ENCODE assay signal across 8 mouse cellular contexts in the genomic region with DNA sequence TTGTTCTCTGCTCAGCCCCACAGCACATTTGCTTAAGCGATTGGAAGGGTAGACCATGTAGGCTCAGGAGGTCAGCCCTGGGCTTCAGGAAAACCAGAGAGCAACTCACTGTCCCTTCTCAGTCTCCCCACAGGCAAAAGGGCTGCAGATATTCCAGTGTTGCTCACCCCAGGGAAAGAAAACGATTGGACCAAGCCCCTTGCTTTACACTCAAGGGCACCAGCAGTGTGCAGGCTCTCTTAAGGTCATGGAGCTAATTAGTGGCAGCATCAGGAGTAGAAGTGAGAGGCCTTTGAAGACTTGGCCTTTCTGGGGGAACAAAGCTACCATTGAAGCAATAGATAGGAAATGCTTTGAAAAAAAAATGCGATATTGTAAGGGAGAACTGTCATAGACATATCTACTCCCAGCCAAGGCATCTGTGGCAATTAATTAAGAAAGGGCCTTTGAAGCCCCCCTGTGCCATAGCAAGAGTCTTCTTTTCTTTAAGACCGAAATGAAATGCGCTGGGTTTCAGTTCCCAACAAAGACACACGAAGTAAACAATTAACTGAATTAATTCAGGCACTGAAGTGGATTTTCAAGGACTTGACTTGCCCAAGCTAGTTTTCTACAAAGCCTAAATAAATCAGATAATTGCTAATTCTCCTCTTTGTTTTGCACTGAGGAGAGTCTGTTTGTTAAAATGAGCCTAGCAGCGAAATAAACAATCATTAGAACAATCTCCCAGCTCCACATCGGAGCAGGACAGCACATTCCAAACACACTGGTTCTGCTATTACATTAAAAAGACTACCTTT. TPM values are rescaled to one million over a fixed set of nuclear protein-coding genes. Genes with fewer than 3 reads are reported as not detected.
DNase-seq lines count a peak whose midpoint lies in the region; ATAC-seq and TF ChIP-seq lines count a peak whose summit lies in the region.

No protein-coding gene starts in this region.

- peak overlapping the region; percentile 64 for H3K9ac ChIP-seq in heart, embryonic 16.5 days (ENCODE audit: low read length)
- H3K9ac ChIP-seq in embryonic facial prominence, embryonic 11.5 days (replicated peaks; ENCODE audit: low read length): peak overlapping the region; percentile 46
- no peak overlapping the region for H3K9ac ChIP-seq in intestine, postnatal 0 days (ENCODE audit: low read depth, low read length)
- H3K9ac ChIP-seq in neural tube, embryonic 11.5 days (ENCODE audit: low read length): 0 out of 2 replicates have a peak overlapping the region, but pooled peaks have one; percentile 23

- WGBS in heart, embryonic 16.5 days: 19% methylated on average over 8 of the region's 8 CpGs
- 5% methylated on average over 8 of the region's 8 CpGs for WGBS in embryonic facial prominence, embryonic 11.5 days
- WGBS in intestine, postnatal 0 days: 38% methylated on average over 8 of the region's 8 CpGs
- WGBS in neural tube, embryonic 11.5 days: 4% methylated on average over 8 of the region's 8 CpGs

- no peak for DNase-seq in heart, postnatal 36 days
- peak; percentile 46 for DNase-seq in embryonic facial prominence, embryonic 11.5 days (ENCODE audit: low spot score)
- DNase-seq in neural tube, embryonic 11.5 days (ENCODE audit: low spot score): no peak
- DNase-seq in frontal cortex, postnatal 14 days (ENCODE audit: low spot score in 2 of 2): no peak
- no peak for DNase-seq in spleen, postnatal 14 days (ENCODE audit: low spot score in 2 of 2)
- no peak for DNase-seq in gastrocnemius, postnatal 4 days (ENCODE audit: low spot score in 2 of 2)

- intact Hi-C loops in heart, postnatal 36 days (cut with DNase I): loop anchor here (2.0 kb wide), 1 partner anchor 55 kb away; no protein-coding TSS in a partner anchor

- peaks cover 11% of the 10 kb centered on the region for H3K4me1 ChIP-seq in heart, embryonic 16.5 days (ENCODE audit: control insufficient read depth, insufficient read depth, low read length)
- peaks cover 5% of the 10 kb centered on the region; the same call in 1 of the 2 replicates for H3K4me1 ChIP-seq in embryonic facial prominence, embryonic 11.5 days (ENCODE audit: control insufficient read depth, insufficient read depth, low read length)
- H3K4me1 ChIP-seq in intestine, postnatal 0 days (replicated peaks; ENCODE audit: control insufficient read depth, insufficient read depth, low read length): 0 out of 2 replicates have a peak, but pooled peaks cover 4% of the 10 kb centered on the region
- H3K4me1 ChIP-seq in neural tube, embryonic 11.5 days (ENCODE audit: control insufficient read depth, insufficient read depth, low read length): peaks cover 8% of the 10 kb centered on the region

- ATAC-seq in heart, embryonic 16.5 days (replicated peaks; ENCODE audit: extremely low read depth, insufficient read depth, low FRiP score): no peak
- ATAC-seq in embryonic facial prominence, embryonic 11.5 days (replicated peaks; ENCODE audit: insufficient number of reproducible peaks, low FRiP score, low TSS enrichment, low read depth): no peak
- ATAC-seq in intestine, postnatal 0 days: no peak
- no peak for ATAC-seq in neural tube, embryonic 11.5 days (ENCODE audit: insufficient read depth, low FRiP score, low TSS enrichment)

- H3K9me3 ChIP-seq in heart, embryonic 16.5 days (replicated peaks; ENCODE audit: control insufficient read depth, low read length): no peaks in the 10 kb centered on the region
- no peaks in the 10 kb centered on the region for H3K9me3 ChIP-seq in embryonic facial prominence, embryonic 11.5 days (replicated peaks; ENCODE audit: control insufficient read depth, low read length)
- H3K9me3 ChIP-seq in intestine, postnatal 0 days (ENCODE audit: control insufficient read depth): no peaks in the 10 kb centered on the region
- H3K9me3 ChIP-seq in neural tube, embryonic 11.5 days (ENCODE audit: control insufficient read depth, low read length): no peaks in the 10 kb centered on the region

- peak overlapping the region; percentile 70 for H3K27ac ChIP-seq in heart, embryonic 16.5 days (ENCODE audit: low read length)
- peak overlapping the region; percentile 22; the same call in 1 of the 2 replicates for H3K27ac ChIP-seq in embryonic facial prominence, embryonic 11.5 days (replicated peaks; ENCODE audit: low read depth, low read length)
- no peak overlapping the region for H3K27ac ChIP-seq in intestine, postnatal 0 days (ENCODE audit: low read depth, low read length)
- H3K27ac ChIP-seq in neural tube, embryonic 11.5 days (ENCODE audit: low read depth, low read length): peak overlapping the region; percentile 55; the same call in 1 of the 2 replicates

- H3K27me3 ChIP-seq in heart, embryonic 16.5 days (ENCODE audit: control insufficient read depth, insufficient read depth, low read length): peaks cover 4% of the 10 kb centered on the region; the same call in 1 of the 2 replicates
- no peaks in the 10 kb centered on the region for H3K27me3 ChIP-seq in embryonic facial prominence, embryonic 11.5 days (ENCODE audit: control insufficient read depth, insufficient read depth, low read length)
- 0 out of 2 replicates have a peak, but pooled peaks cover 4% of the 10 kb centered on the region for H3K27me3 ChIP-seq in intestine, postnatal 0 days (replicated peaks; ENCODE audit: control insufficient read depth, insufficient read depth, low read length)
- H3K27me3 ChIP-seq in neural tube, embryonic 11.5 days (ENCODE audit: control insufficient read depth, insufficient read depth, low read length): no peaks in the 10 kb centered on the region

- TF ChIP-seq CTCF in intestine, postnatal 0 days (IDR thresholded peaks at IDR 0.05; ENCODE audit: low read depth): no peak

- no peaks in the 10 kb centered on the region for H3K36me3 ChIP-seq in heart, embryonic 16.5 days (ENCODE audit: control insufficient read depth, insufficient read depth)
- no peaks in the 10 kb centered on the region for H3K36me3 ChIP-seq in embryonic facial prominence, embryonic 11.5 days (replicated peaks; ENCODE audit: control insufficient read depth, insufficient read depth, low read depth, low read length)
- no peaks in the 10 kb centered on the region for H3K36me3 ChIP-seq in intestine, postnatal 0 days (ENCODE audit: control insufficient read depth, insufficient read depth)
- no peaks in the 10 kb centered on the region for H3K36me3 ChIP-seq in neural tube, embryonic 11.5 days (ENCODE audit: control insufficient read depth, insufficient read depth, low read length)

- H3K4me2 ChIP-seq in heart, embryonic 16.5 days (ENCODE audit: low read depth, low read length): peak overlapping the region; percentile 90
- H3K4me2 ChIP-seq in embryonic facial prominence, embryonic 11.5 days (ENCODE audit: low read depth, low read length): peak overlapping the region; percentile 32
- peak overlapping the region; percentile 89; the same call in 1 of the 2 replicates for H3K4me2 ChIP-seq in intestine, postnatal 0 days (replicated peaks; ENCODE audit: low read depth)
- peak overlapping the region; percentile 33 for H3K4me2 ChIP-seq in neural tube, embryonic 11.5 days (ENCODE audit: low read depth)

- peak overlapping the region; percentile 40 for H3K4me3 ChIP-seq in heart, embryonic 16.5 days (ENCODE audit: low read length)
- peak overlapping the region; percentile 24 for H3K4me3 ChIP-seq in embryonic facial prominence, embryonic 11.5 days (ENCODE audit: low read depth, low read length)
- H3K4me3 ChIP-seq in intestine, postnatal 0 days (ENCODE audit: low read depth, low read length): no peak overlapping the region
- peak overlapping the region; percentile 1 for H3K4me3 ChIP-seq in neural tube, embryonic 11.5 days (ENCODE audit: low read depth, low read length)

RNA-seq across cellular contexts. Expression of a gene that starts 2.6 kb away (rescaled TPM):
- 14.7 and 17.7 TPM in 2 replicates for polyA plus RNA-seq in heart, embryonic 16.5 days (2015; fragmentation: Nextera tagmentation; extraction: Ambion mirVana)
- total RNA-seq in heart, postnatal 36 days (2021): 1 to 10 TPM; 2.4 to 6.2 TPM
- polyA plus RNA-seq in embryonic facial prominence, embryonic 11.5 days (2014; fragmentation: Nextera tagmentation; extraction: Ambion mirVana): 60.1 and 62.6 TPM in 2 replicates
- polyA plus RNA-seq in intestine, postnatal 0 days (2015; fragmentation: Nextera tagmentation; extraction: Ambion mirVana): 4.7 and 6.1 TPM in 2 replicates
- polyA plus RNA-seq in neural tube, embryonic 11.5 days (2014; fragmentation: Nextera tagmentation; extraction: Ambion mirVana): 50.6 and 53.8 TPM in 2 replicates
- 10 to 100 TPM; 11.9 to 16.6 TPM for total RNA-seq in gastrocnemius, postnatal 4 days (2021)

Comparison
In these comparisons a context has a peak if more than half of its experiments do, and no peak if none do; other contexts are left out.
1. H3K4me2 ChIP-seq: peak in every context shown above with its lines; median percentile 90 in heart, embryonic 16.5 days; 89 in intestine, postnatal 0 days; 33 in neural tube, embryonic 11.5 days; 32 in embryonic facial prominence, embryonic 11.5 days.